Mouse (Mus musculus) neutrophil, adult 5-6 weeks (primary cell): ENCODE measurements around the gene Shank2. TPM values are rescaled to one million over a fixed set of nuclear protein-coding genes. Genes with fewer than 3 reads are reported as not detected.

ENCODE experiments used
- ATAC-seq: fragments of 151-379, 151-347 bp; 2 replicates; pipeline ENCODE4 v1.8.0; 2017; ENCODE audit warnings: mild to moderate bottlenecking, moderate TSS enrichment; ENCODE audit not compliant: insufficient number of reproducible peaks, poor library complexity, low FRiP score, severe bottlenecking; ENCODE audit errors: extremely low read depth
- total RNA-seq: library from RNA; stranded (forward); fragments of 200-1000 nt; gene quantifications from 2 replicates; pipeline ENCODE4 v1.2.3, GENCODE M21; 2017

Shank2 gene
- total RNA-seq, 1 experiment from 2014 or later, result not detected

GRCm38 (mm10) chr7:144366133-144366532, 364.4 kb downstream of the Shank2 start:
- no peak for ATAC-seq

- no peak for ATAC-seq
These were observed 371.3 kb downstream of the Shank2 start for GRCm38 (mm10) chr7:144373059-144373458.

GRCm38 (mm10) chr7:144375483-144375882, 373.8 kb downstream of the Shank2 start:
- ATAC-seq, result no peak

GRCm38 (mm10) chr7:144378254-144378653, 376.5 kb downstream of the Shank2 start:
- ATAC-seq, result no peak

- no peak for ATAC-seq
These were observed 377.6 kb downstream of the Shank2 start for GRCm38 (mm10) chr7:144379243-144379884.

GRCm38 (mm10) chr7:144381588-144381987, 379.9 kb downstream of the Shank2 start:
- no peak for ATAC-seq

GRCm38 (mm10) chr7:144387537-144387936, 385.8 kb downstream of the Shank2 start:
- ATAC-seq, result no peak

- no peak for ATAC-seq
These were observed 388.0 kb downstream of the Shank2 start for GRCm38 (mm10) chr7:144389704-144390103.

- no peak for ATAC-seq
These were observed 388.9 kb downstream of the Shank2 start for GRCm38 (mm10) chr7:144390676-144391075.

GRCm38 (mm10) chr7:144391727-144392126, 390.0 kb downstream of the Shank2 start:
- ATAC-seq, result no peak

- ATAC-seq, result no peak
These were observed 400.8 kb downstream of the Shank2 start for GRCm38 (mm10) chr7:144402492-144402891.

GRCm38 (mm10) chr7:144407675-144408074, 405.9 kb downstream of the Shank2 start:
- no peak for ATAC-seq

GRCm38 (mm10) chr7:144408464-144409000, 406.8 kb downstream of the Shank2 start:
- ATAC-seq, result no peak

- no peak for ATAC-seq
These were observed 408.0 kb downstream of the Shank2 start for GRCm38 (mm10) chr7:144409682-144410081.

GRCm38 (mm10) chr7:144411967-144412906, 410.5 kb downstream of the Shank2 start:
- ATAC-seq, result no peak

- no peak for ATAC-seq
These were observed 412.9 kb downstream of the Shank2 start for GRCm38 (mm10) chr7:144414632-144415031.

GRCm38 (mm10) chr7:144415795-144416194, 414.1 kb downstream of the Shank2 start:
- no peak for ATAC-seq

GRCm38 (mm10) chr7:144417234-144417633, 415.5 kb downstream of the Shank2 start:
- ATAC-seq, result no peak

GRCm38 (mm10) chr7:144417644-144418343, 416.1 kb downstream of the Shank2 start:
- no peak for ATAC-seq
